Mouse (Mus musculus) hindbrain, embryonic 12.5 days (tissue): ENCODE measurements around the gene Wwtr1. TPM values are rescaled to one million over a fixed set of nuclear protein-coding genes. Genes with fewer than 3 reads are reported as not detected.

Source experiments
- ATAC-seq: fragments of 200-750 bp; cut with Nextera tagmentation; 2 replicates; pipeline ENCODE4 v1.8.0; 2017; ENCODE audit warnings: moderate TSS enrichment; ENCODE audit not compliant: low FRiP score
- H3K27ac ChIP-seq: fragments of 300-500 bp; sonication (generic); 2 replicates; pipeline ENCODE4 v1.5.1; 2016; ENCODE audit warnings: mild to moderate bottlenecking
- H3K27me3 ChIP-seq: fragments of 300-500 bp; sonication (generic); 2 replicates; pipeline ENCODE4 v1.6.1; 2016; ENCODE audit warnings: mild to moderate bottlenecking
- H3K36me3 ChIP-seq: fragments of 300-500 bp; sonication (generic); 2 replicates; pipeline ENCODE4 v1.6.1; 2016; ENCODE audit warnings: mild to moderate bottlenecking
- H3K4me1 ChIP-seq: fragments of 300-500 bp; sonication (generic); 2 replicates; pipeline ENCODE4 v1.6.1; 2016
- H3K4me2 ChIP-seq: fragments of 300-500 bp; sonication (generic); replicated peaks from 2 replicates; pipeline ENCODE4 v1.6.1; 2016; ENCODE audit warnings: mild to moderate bottlenecking
- H3K4me3 ChIP-seq: fragments of 300-500 bp; sonication (generic); 2 replicates; pipeline ENCODE4 v1.5.1; 2016; ENCODE audit warnings: mild to moderate bottlenecking
- H3K9ac ChIP-seq: fragments of 300-500 bp; sonication (generic); 2 replicates; pipeline ENCODE4 v1.6.1; 2016; ENCODE audit warnings: mild to moderate bottlenecking, moderate library complexity
- H3K9me3 ChIP-seq: fragments of 300-500 bp; sonication (generic); replicated peaks from 2 replicates; pipeline ENCODE4 v1.6.1; 2016; ENCODE audit warnings: mild to moderate bottlenecking
- WGBS: fragments of 180-500 bp; shearing (Covaris S2); methylation state at CpG from one replicate; pipeline ENCODE4 v1.1.7; 2016; 5-methylcytosine and 5-hydroxymethylcytosine counted together
- polyA plus RNA-seq: library from polyadenylated mRNA; unstranded; fragments of >200 nt; fragmentation: Nextera tagmentation; extraction: Ambion mirVana; gene quantifications from 2 replicates; pipeline ENCODE4 v1.2.1, GENCODE M21; 2016

The Wwtr1 gene
- polyA plus RNA-seq, 1 experiment from 2014 or later, result 14.2 TPM

- ATAC-seq, result no peak
- WGBS, result 89% methylated on average over 10 of the region's 10 CpGs
- H3K9ac ChIP-seq, result no peak overlapping the region
Observed at GRCm38 (mm10) chr3:57580426-57581195, 4.9 kb upstream of the Wwtr1 start.

GRCm38 (mm10) chr3:57576056-57576824 lies 530 bp upstream of the Wwtr1 start:
- no peaks in the 10 kb centered on the region for H3K9me3 ChIP-seq
- H3K9ac ChIP-seq, result peak overlapping the region; percentile 80
- peak overlapping the region; percentile 78 for H3K4me3 ChIP-seq
- ATAC-seq, result peak; percentile 59
- peak overlapping the region; percentile 77 for H3K27ac ChIP-seq
- H3K36me3 ChIP-seq, result no peaks in the 10 kb centered on the region
- no peaks in the 10 kb centered on the region for H3K27me3 ChIP-seq
- H3K4me1 ChIP-seq, result peaks cover 20% of the 10 kb centered on the region
- peak overlapping the region; percentile 95 for H3K4me2 ChIP-seq
- under 1% methylated on average over 35 of the region's 35 CpGs for WGBS

More at GRCm38 (mm10) chr3:57580426-57581195, 4.9 kb upstream of the Wwtr1 start:
- H3K4me2 ChIP-seq, result no peak overlapping the region
- no peak overlapping the region for H3K4me3 ChIP-seq
- peaks cover 4% of the 10 kb centered on the region for H3K4me1 ChIP-seq
- H3K27ac ChIP-seq, result no peak overlapping the region
- H3K36me3 ChIP-seq, result no peaks in the 10 kb centered on the region
- no peaks in the 10 kb centered on the region for H3K27me3 ChIP-seq
- no peaks in the 10 kb centered on the region for H3K9me3 ChIP-seq

GRCm38 (mm10) chr3:57574885-57575659 lies 638 bp downstream of the Wwtr1 start:
- Histone ChIP-seq H3K4me2 (peak overlapping the region; percentile 95), H3K36me3 (0 out of 2 replicates have a peak, but pooled peaks cover 2% of the 10 kb centered on the region), H3K27ac (peak overlapping the region; percentile 77), H3K9me3 (no peaks in the 10 kb centered on the region), H3K27me3 (no peaks in the 10 kb centered on the region), H3K4me3 (peak overlapping the region; percentile 78), H3K4me1 (peaks cover 20% of the 10 kb centered on the region), H3K9ac (peak overlapping the region; percentile 80)
- under 1% methylated on average over 54 of the region's 59 CpGs for WGBS
- ATAC-seq, result peak; percentile 75

- Histone ChIP-seq H3K27ac (no peak overlapping the region), H3K4me3 (peak overlapping the region; percentile 78), H3K36me3 (0 out of 2 replicates have a peak, but pooled peaks cover 10% of the 10 kb centered on the region), H3K4me1 (peaks cover 20% of the 10 kb centered on the region), H3K27me3 (no peaks in the 10 kb centered on the region), H3K4me2 (peak overlapping the region; percentile 95), H3K9ac (peak overlapping the region; percentile 80), H3K9me3 (no peaks in the 10 kb centered on the region)
- ATAC-seq, result no peak
- 39% methylated on average over 14 of the region's 14 CpGs for WGBS
Observed at GRCm38 (mm10) chr3:57573898-57574570, 1.7 kb downstream of the Wwtr1 start.

- Histone ChIP-seq H3K9ac (no peak overlapping the region), H3K4me2 (no peak overlapping the region)
- ATAC-seq, result no peak
Observed at GRCm38 (mm10) chr3:57572331-57572975, 3.3 kb downstream of the Wwtr1 start.

GRCm38 (mm10) chr3:57566655-57567054 lies 9.1 kb downstream of the Wwtr1 start:
- Histone ChIP-seq H3K4me2 (no peak overlapping the region), H3K36me3 (0 out of 2 replicates have a peak, but pooled peaks cover 10% of the 10 kb centered on the region), H3K9ac (no peak overlapping the region), H3K4me1 (no peaks in the 10 kb centered on the region), H3K27ac (no peak overlapping the region), H3K9me3 (no peaks in the 10 kb centered on the region), H3K4me3 (no peak overlapping the region), H3K27me3 (no peaks in the 10 kb centered on the region)
- no peak for ATAC-seq
- 87% methylated on average over 5 of the region's 5 CpGs for WGBS

More at GRCm38 (mm10) chr3:57572331-57572975, 3.3 kb downstream of the Wwtr1 start:
- Histone ChIP-seq H3K27me3 (no peaks in the 10 kb centered on the region), H3K4me1 (peaks cover 20% of the 10 kb centered on the region), H3K9me3 (no peaks in the 10 kb centered on the region), H3K4me3 (no peak overlapping the region), H3K27ac (no peak overlapping the region), H3K36me3 (0 out of 2 replicates have a peak, but pooled peaks cover 10% of the 10 kb centered on the region)
- 78% methylated on average over 6 of the region's 6 CpGs for WGBS

- Histone ChIP-seq H3K4me2 (no peak overlapping the region), H3K9ac (no peak overlapping the region), H3K27ac (no peak overlapping the region), H3K4me3 (no peak overlapping the region), H3K27me3 (no peaks in the 10 kb centered on the region), H3K4me1 (no peaks in the 10 kb centered on the region), H3K36me3 (no peaks in the 10 kb centered on the region), H3K9me3 (no peaks in the 10 kb centered on the region)
- 92% methylated on average over 5 of the region's 5 CpGs for WGBS
- no peak for ATAC-seq
Observed at GRCm38 (mm10) chr3:57563627-57564026, 12.1 kb downstream of the Wwtr1 start.

- H3K4me1 ChIP-seq, result no peaks in the 10 kb centered on the region
- H3K27ac ChIP-seq, result no peak overlapping the region
- 59% methylated on average over 6 of the region's 6 CpGs for WGBS
Observed at GRCm38 (mm10) chr3:57562996-57563506, 12.7 kb downstream of the Wwtr1 start.

GRCm38 (mm10) chr3:57558761-57559160 lies 16.9 kb downstream of the Wwtr1 start:
- Histone ChIP-seq H3K4me2 (no peak overlapping the region), H3K4me3 (no peak overlapping the region), H3K9ac (no peak overlapping the region), H3K27ac (no peak overlapping the region), H3K36me3 (no peaks in the 10 kb centered on the region), H3K27me3 (no peaks in the 10 kb centered on the region), H3K9me3 (no peaks in the 10 kb centered on the region), H3K4me1 (no peaks in the 10 kb centered on the region)
- ATAC-seq, result no peak
- 96% methylated on average over 6 of the region's 6 CpGs for WGBS

More at GRCm38 (mm10) chr3:57562996-57563506, 12.7 kb downstream of the Wwtr1 start:
- Histone ChIP-seq H3K9ac (no peak overlapping the region), H3K36me3 (no peaks in the 10 kb centered on the region), H3K27me3 (no peaks in the 10 kb centered on the region), H3K9me3 (no peaks in the 10 kb centered on the region), H3K4me3 (no peak overlapping the region), H3K4me2 (no peak overlapping the region)
- ATAC-seq, result no peak

- Histone ChIP-seq H3K27ac (no peak overlapping the region), H3K9me3 (no peaks in the 10 kb centered on the region), H3K9ac (no peak overlapping the region), H3K4me3 (no peak overlapping the region), H3K36me3 (no peaks in the 10 kb centered on the region), H3K27me3 (no peaks in the 10 kb centered on the region), H3K4me1 (no peaks in the 10 kb centered on the region), H3K4me2 (no peak overlapping the region)
- no peak for ATAC-seq
- WGBS, result 97% methylated on average over 4 of the region's 4 CpGs
Observed at GRCm38 (mm10) chr3:57557408-57557807, 18.3 kb downstream of the Wwtr1 start.

- Histone ChIP-seq H3K36me3 (no peaks in the 10 kb centered on the region), H3K27me3 (no peaks in the 10 kb centered on the region), H3K9ac (no peak overlapping the region), H3K4me1 (no peaks in the 10 kb centered on the region), H3K4me2 (no peak overlapping the region), H3K27ac (no peak overlapping the region), H3K4me3 (no peak overlapping the region), H3K9me3 (no peaks in the 10 kb centered on the region)
- 73% methylated on average over 3 of the region's 3 CpGs for WGBS
- ATAC-seq, result no peak
Observed at GRCm38 (mm10) chr3:57555560-57555959, 20.1 kb downstream of the Wwtr1 start.
